Mouse (Mus musculus): ENCODE results near the gene Sdk2. TPM values are rescaled to one million over a fixed set of nuclear protein-coding genes. Genes with fewer than 3 reads are reported as not detected.

The Sdk2 gene
- total RNA-seq, 2 experiments from 2014 or later = not detected

DNA sequence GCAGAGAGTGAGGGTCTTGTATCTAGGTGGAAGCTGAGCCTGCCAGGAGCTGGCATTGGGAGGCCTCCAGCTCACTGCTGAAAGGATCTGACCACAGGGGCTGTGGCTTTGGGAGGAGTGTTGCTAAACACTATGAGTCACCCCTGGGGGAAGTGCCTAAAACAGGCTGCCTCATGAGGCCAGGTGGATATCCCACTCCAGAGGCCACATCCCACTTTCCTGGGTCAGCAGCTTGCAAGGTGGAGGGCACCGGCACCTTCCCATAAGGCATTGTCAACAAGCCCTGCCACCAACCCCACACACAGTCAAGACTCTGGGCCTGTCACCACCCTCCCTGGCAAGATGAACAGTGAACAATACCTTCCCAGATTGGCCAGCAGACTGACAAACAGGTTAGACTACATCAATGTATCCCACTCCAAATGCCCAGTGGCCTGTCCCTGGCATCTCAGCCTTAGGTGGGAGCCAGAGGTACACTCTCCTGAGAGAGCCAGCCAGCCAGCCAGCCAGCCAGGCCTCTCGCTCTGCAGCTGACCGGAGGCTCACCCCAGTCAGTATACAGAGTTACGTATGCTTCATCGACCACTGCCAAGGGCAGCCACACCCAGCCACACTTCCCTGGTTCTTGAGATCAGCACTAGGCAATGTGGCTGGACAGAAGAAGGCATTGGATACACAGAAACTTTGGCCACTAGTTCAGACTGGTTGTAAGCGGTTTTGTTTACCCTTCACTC, 333.0 kb downstream of the Sdk2 start:
- 0 out of 2 replicates have a peak, but pooled peaks have one; percentile 19 for ATAC-seq (replicated peaks; ENCODE audit: low FRiP score, low TSS enrichment, poor library complexity, severe bottlenecking)

DNA sequence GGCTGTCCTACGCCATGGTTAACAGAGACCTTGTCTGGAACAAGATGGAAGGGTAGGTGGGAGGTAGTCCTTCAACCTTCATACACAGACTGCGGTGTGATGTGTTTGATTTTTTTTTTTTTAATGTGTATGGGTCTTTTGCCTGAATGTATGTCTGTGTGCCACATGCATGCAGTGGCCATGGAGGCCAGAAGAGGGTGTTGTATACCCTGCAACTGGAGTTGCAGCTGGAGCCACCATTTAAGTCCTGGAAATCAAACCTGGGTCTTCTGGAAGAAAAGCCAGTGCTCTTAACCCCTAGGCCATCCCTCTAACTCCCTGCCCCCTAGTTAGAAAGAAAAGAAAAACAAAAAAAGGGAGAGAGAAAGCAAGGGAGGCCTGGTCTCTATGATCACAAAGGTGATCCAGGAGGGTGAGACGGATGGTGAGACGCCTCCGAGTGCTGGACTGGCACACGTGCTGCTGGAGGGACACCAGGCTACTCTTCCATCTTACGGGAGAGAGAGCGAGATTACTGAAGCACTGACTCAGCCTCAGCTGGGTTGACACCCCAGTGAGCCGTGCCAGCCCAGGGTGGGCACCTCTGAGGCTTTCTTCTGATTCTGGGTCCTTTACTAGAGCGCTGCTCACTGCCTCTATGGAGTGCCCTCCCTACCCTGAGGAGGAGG, 334.8 kb downstream of the Sdk2 start:
- no peak for ATAC-seq (replicated peaks; ENCODE audit: low FRiP score, low TSS enrichment, poor library complexity, severe bottlenecking)

DNA sequence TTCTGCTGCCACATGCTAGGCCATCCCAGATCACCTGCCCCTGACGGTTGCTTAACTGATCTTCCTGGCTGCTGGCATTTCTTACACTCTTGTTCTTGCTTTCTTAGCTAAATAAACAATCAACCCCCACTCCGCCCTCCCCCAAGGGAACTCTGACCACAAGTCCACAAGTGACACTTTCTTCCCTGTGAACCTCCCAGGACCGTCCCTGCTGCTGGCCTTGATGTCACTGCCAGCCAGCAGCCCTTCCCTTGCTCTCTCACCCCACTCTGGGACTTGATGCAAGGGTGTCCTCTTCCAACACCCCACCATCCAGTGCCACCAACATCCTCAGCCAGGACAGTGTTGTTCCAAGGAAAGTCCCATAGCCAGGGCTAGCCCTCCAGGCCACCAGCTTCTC, 336.0 kb downstream of the Sdk2 start:
- no peak for ATAC-seq (replicated peaks; ENCODE audit: low FRiP score, low TSS enrichment, poor library complexity, severe bottlenecking)

DNA sequence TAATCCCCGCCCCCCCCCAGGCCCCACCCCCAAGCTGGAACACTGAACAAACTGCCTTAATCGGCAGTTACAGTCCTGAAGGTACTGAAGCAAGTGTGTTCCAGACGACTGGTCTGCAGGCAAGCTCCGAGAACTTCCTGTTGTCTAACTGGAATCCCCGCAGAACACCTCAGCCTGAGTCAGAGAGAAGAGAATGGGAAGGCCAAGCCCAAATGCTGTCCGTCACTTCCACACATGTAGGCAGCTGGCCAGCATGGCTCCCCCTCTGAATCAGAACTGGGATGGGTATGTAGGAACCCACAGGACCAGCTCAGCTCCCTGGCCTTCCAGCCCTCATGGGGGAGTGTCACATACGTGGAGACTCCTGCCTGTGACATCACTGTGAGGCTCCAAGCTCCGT, 336.9 kb downstream of the Sdk2 start:
- ATAC-seq (replicated peaks; ENCODE audit: low FRiP score, low TSS enrichment, poor library complexity, severe bottlenecking) = no peak

GRCm38 (mm10) chr11:113729239-113729638, 337.6 kb downstream of the Sdk2 start:
- ATAC-seq (replicated peaks; ENCODE audit: low FRiP score, low TSS enrichment, poor library complexity, severe bottlenecking) = no peak

DNA sequence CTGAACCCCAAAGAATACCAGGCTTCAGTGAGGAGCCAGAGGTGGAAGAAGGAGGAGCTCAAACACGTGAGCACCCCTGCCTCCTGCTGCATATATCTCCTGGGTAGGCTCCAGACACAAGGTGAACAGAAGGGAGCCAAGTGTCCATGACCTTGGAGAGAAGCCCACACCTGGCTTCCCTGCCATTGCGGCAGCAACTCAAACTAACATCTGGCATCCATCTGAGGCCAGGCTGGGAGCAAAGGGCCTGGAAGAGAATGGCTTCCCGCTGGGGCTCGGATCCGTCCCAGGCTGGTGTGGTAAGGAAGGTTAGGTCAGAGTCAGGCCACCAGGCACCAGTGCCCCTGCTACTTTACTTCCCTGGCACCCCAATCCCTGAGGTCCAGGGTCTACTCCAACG, 338.9 kb downstream of the Sdk2 start:
- ATAC-seq (replicated peaks; ENCODE audit: low FRiP score, low TSS enrichment, poor library complexity, severe bottlenecking) = no peak

- no peak for ATAC-seq (replicated peaks; ENCODE audit: low FRiP score, low TSS enrichment, poor library complexity, severe bottlenecking)
These were observed 339.6 kb downstream of the Sdk2 start for GRCm38 (mm10) chr11:113726994-113727888.
